Mouse (Mus musculus): ENCODE measurements around the gene Gm13277.
"Not testable (repeated sequence)": the region's sequence is repeated elsewhere in the genome, so short reads cannot be mapped to it uniquely, and the experiment has no call there.

The Gm13277 gene

GRCm38 (mm10) chr4:88785409-88785808 lies 3.0 kb upstream of the Gm13277 start, which contains the start of gene Gm13276:
TSS of gene Gm13276 (plus strand) at chr4:88785709.
- not testable (repeated sequence) for DNase-seq (ENCODE audit: low read depth, low spot score)

GRCm38 (mm10) chr4:88791250-88791649 lies 2.8 kb downstream of the Gm13277 start, which contains the start of gene Gm13278:
TSS of gene Gm13278 (plus strand) at chr4:88791550.
- not testable (repeated sequence) for DNase-seq (ENCODE audit: low read depth, low spot score)

- not testable (repeated sequence) for DNase-seq (ENCODE audit: low read depth, low spot score)
Measured at GRCm38 (mm10) chr4:88793936-88794675, 5.7 kb downstream of the Gm13277 start, which contains the start of gene Gm13275. TSS of gene Gm13275 (plus strand) at chr4:88794487.

GRCm38 (mm10) chr4:88797097-88797496 lies 8.7 kb downstream of the Gm13277 start, which contains the start of gene Gm13279:
TSS of gene Gm13279 (plus strand) at chr4:88797397.
- not testable (repeated sequence) for DNase-seq (ENCODE audit: low read depth, low spot score)

GRCm38 (mm10) chr4:88799365-88799764 lies 10.9 kb downstream of the Gm13277 start, which contains the start of gene Gm13285:
TSS of gene Gm13285 (plus strand) at chr4:88799665.
- not testable (repeated sequence) for DNase-seq (ENCODE audit: low read depth, low spot score)

- not testable (repeated sequence) for DNase-seq (ENCODE audit: low read depth, low spot score)
Measured at GRCm38 (mm10) chr4:88802954-88803353, 14.5 kb downstream of the Gm13277 start, which contains the start of gene Gm13287. TSS of gene Gm13287 (plus strand) at chr4:88803254.

- DNase-seq (ENCODE audit: low read depth, low spot score), result not testable (repeated sequence)
Measured at GRCm38 (mm10) chr4:88805231-88805630, 16.8 kb downstream of the Gm13277 start, which contains the start of gene Gm13288. TSS of gene Gm13288 (plus strand) at chr4:88805531.

- DNase-seq (ENCODE audit: low read depth, low spot score), result not testable (repeated sequence)
Measured at GRCm38 (mm10) chr4:88805761-88806160, 17.3 kb downstream of the Gm13277 start.

GRCm38 (mm10) chr4:88815928-88816327 lies 27.5 kb downstream of the Gm13277 start, which contains the start of gene Ifna7:
TSS of gene Ifna7 (plus strand) at chr4:88816228.
- DNase-seq (ENCODE audit: low read depth, low spot score), result no peak

- DNase-seq (ENCODE audit: low read depth, low spot score), result no peak
Measured at GRCm38 (mm10) chr4:88819659-88820058, 31.2 kb downstream of the Gm13277 start, which contains the start of gene Ifna11. TSS of gene Ifna11 (plus strand) at chr4:88819959.

GRCm38 (mm10) chr4:88822995-88823394 lies 34.6 kb downstream of the Gm13277 start:
- no peak for DNase-seq (ENCODE audit: low read depth, low spot score)

- DNase-seq (ENCODE audit: low read depth, low spot score), result not testable (repeated sequence)
Measured at GRCm38 (mm10) chr4:88827116-88827515, 38.7 kb downstream of the Gm13277 start, which contains the start of gene Ifna6. TSS of gene Ifna6 (plus strand) at chr4:88827416.

- no peak for DNase-seq (ENCODE audit: low read depth, low spot score)
Measured at GRCm38 (mm10) chr4:88830523-88830922, 42.1 kb downstream of the Gm13277 start.

GRCm38 (mm10) chr4:88835225-88835624 lies 46.8 kb downstream of the Gm13277 start, which contains the start of gene Ifna5:
TSS of gene Ifna5 (plus strand) at chr4:88835525.
- DNase-seq (ENCODE audit: low read depth, low spot score), result not testable (repeated sequence)

All from forelimb bud, embryonic 11.5 days (tissue).